Mouse (Mus musculus) ES-E14 (cell line): Measurements from ENCODE around the gene Cmah.

ENCODE experiments used
- CHD2 ChIP-seq: IDR thresholded peaks from 2 replicates; pipeline ENCODE4 v1.6.1; 2014; ENCODE audit warnings: mild to moderate bottlenecking, low read depth, low read length, inconsistent platforms
- MAFK ChIP-seq: IDR thresholded peaks from 2 replicates; pipeline ENCODE4 v1.6.1; 2014; ENCODE audit warnings: mild to moderate bottlenecking, low read depth, low read length, inconsistent platforms; ENCODE audit not compliant: insufficient read depth
- ZC3H11A ChIP-seq: IDR thresholded peaks from 2 replicates; pipeline ENCODE4 v1.6.1; 2012; ENCODE audit warnings: low read depth, mild to moderate bottlenecking, inconsistent platforms, low read length, borderline replicate concordance

DNA sequence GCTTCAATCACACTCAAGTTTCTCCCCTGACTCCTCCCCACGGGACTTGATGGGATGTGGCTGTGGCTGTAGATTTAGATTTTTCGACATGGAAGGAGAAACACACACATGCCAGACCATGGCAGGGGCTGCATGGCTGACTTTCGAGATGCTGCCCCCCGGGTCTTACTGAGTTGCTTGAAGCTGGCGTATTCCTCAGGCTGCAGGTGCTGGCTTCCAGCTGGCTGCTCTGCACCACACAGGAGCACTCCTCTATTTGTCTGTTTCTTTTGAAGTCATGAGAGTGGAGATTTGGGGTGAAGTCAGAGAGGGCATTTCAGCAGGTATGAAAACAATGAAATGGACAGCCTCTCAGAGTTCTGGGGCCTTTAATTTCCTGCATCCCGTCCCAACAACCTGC lies 180.0 kb downstream of the Cmah start:
- TF ChIP-seq CHD2: no peak
- no peak for TF ChIP-seq MAFK
- no peak for TF ChIP-seq ZC3H11A
